Mouse (Mus musculus) telencephalon, adult 2 months (tissue): ENCODE results near the gene 4931400O07Rik.

Experiments
- DNase-seq: peaks from one replicate; pipeline ENCODE4 v3.0.0-alpha.2; 2011; ENCODE audit warnings: low read depth, low spot score

The 4931400O07Rik gene

GRCm38 (mm10) chrX:62467691-62468090, at the start of gene 4931400O07Rik:
4931400O07Rik (plus strand) TSS chrX:62467991.
- no peak for DNase-seq
